Mouse (Mus musculus) embryonic fibroblast, embryonic 13.5 days (primary cell): ENCODE results near the gene Iyd.

Experiments used
- CTCF ChIP-seq: IDR thresholded peaks from 2 replicates; pipeline ENCODE4 v1.5.1; 2011; ENCODE audit warnings: mild to moderate bottlenecking, control low read depth, low read length, moderate library complexity, borderline replicate concordance; ENCODE audit not compliant: insufficient read depth
- POLR2A ChIP-seq: IDR thresholded peaks from 2 replicates; pipeline ENCODE4 v1.6.1; 2011; ENCODE audit warnings: low read depth, mild to moderate bottlenecking, control low read depth, low read length, moderate library complexity

GRCm38 (mm10) chr10:3591790-3592189 lies 51.8 kb downstream of the Iyd start:
- TF ChIP-seq POLR2A (no peak), CTCF (no peak)
